Mouse (Mus musculus): Measurements from ENCODE around the gene Fibp. TPM values are rescaled to one million over a fixed set of nuclear protein-coding genes. Genes with fewer than 3 reads are reported as not detected.
"Not testable (repeated sequence)": the region's sequence is repeated elsewhere in the genome, so short reads cannot be mapped to it uniquely, and the experiment has no call there.

Gene Fibp
- total and polyA plus RNA-seq, 3 experiments = 47.1 to 88.3 (median 52.9) TPM

- 0 out of 2 replicates have a peak, but pooled peaks cover 4% of the 10 kb centered on the region for H3K79me2 ChIP-seq (replicated peaks; ENCODE audit: control insufficient read depth, insufficient read depth, low read length)
- peaks cover 2% of the 10 kb centered on the region; the same call in 1 of the 2 replicates for H3K4me1 ChIP-seq (ENCODE audit: control insufficient read depth, insufficient read depth, low read length)
- H3K4me3 ChIP-seq = peak overlapping the region; percentile 61
- H3K36me3 ChIP-seq (ENCODE audit: control insufficient read depth, insufficient read depth, low read length) = peaks cover 12% of the 10 kb centered on the region
- H3K27me3 ChIP-seq (ENCODE audit: control insufficient read depth, insufficient read depth, low read length) = no peaks in the 10 kb centered on the region
- H3K27ac ChIP-seq = peak overlapping the region; percentile 98
- TF ChIP-seq POLR2A (IDR thresholded peaks at IDR 0.05; ENCODE audit: insufficient read depth, low read depth, low read length) = peak; percentile 95
- no peak for TF ChIP-seq CTCF (IDR thresholded peaks at IDR 0.05)
- peak; percentile 96 to 98 for DNase-seq
- intact Hi-C loops (cut with DNase I) = loop anchor here (1.0 to 2.0 kb wide), 2 partner anchors 64 to 100 kb away; partner anchors contain the start of genes AI837181 and Sart1
- H3K9ac ChIP-seq (ENCODE audit: low read depth, low read length) = peak overlapping the region; percentile 66
- under 1% methylated on average over 26 of the region's 26 CpGs for WGBS
Measured at GRCm38 (mm10) chr19:5488878-5489571, 28.6 kb downstream of the Fibp start.

DNA sequence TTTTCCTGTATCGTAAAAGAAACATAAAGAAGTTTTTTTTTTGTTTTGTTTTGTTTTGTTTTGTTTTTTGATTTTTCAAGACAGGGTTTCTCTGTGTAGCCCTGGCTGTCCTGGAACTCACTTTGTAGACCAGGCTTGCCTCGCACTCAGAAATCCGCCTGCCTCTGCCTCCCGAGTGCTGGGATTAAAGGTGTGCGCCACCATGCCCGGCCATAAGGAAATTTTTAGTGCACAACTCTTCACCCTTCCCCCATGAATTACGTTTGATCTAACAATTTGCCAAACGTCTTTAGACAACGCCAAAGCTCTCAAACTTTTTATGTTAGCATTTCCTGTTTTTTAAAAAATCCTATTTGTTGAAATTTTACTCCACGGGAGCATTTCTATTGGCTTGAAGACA, 29.3 kb downstream of the Fibp start:
- Histone ChIP-seq H3K36me3 (ENCODE audit: control insufficient read depth, insufficient read depth, low read length) (peaks cover 14% of the 10 kb centered on the region), H3K27ac (peak overlapping the region; percentile 98), H3K4me3 (peak overlapping the region; percentile 61)
- H3K27me3 ChIP-seq (ENCODE audit: control insufficient read depth, insufficient read depth, low read length); H3K9ac ChIP-seq (ENCODE audit: low read depth, low read length); H3K79me2 ChIP-seq (replicated peaks; ENCODE audit: control insufficient read depth, insufficient read depth, low read length); H3K4me1 ChIP-seq (ENCODE audit: control insufficient read depth, insufficient read depth, low read length): not testable (repeated sequence)
- intact Hi-C loops (cut with DNase I) = loop anchor here (2.0 kb wide), 2 partner anchors 21 to 101 kb away; partner anchors contain the start of genes Sart1 and Snx32
- WGBS = 27% methylated on average over 10 of the region's 10 CpGs
- DNase-seq = peak in 1 of 2 experiments; percentile 21

DNA sequence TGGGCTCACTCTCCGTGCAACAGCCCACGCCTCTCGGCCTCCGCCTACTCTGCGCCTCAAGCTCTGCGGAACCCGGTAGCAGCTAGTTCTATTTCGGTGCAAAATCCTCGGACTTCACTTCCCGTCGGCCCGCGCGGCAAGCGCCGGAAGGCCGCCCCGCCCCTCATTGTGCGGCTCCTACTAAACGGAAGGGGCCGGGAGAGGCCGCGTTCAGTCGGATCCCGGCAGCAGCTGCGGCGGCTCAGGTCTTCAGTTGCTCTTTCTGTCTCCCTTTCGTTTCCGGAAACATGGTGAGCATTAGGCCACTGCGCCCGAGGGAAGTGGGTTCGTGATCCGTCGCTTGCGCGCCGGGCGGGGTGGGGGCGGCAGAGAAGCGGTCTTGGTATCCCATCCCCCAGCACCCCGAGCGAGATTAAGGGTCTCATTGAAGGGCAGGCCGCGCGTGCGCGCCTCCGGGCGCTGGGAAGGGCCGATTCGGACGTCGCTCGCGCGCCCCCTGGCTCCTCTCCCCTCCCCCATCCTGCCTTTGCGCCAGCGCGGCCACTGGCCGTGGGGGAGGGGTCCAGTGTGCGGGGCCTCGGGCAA, 30.0 kb downstream of the Fibp start, which contains the start of gene Cfl1:
Gene Cfl1, plus strand, starts transcription at position 143 of the 585 bp plus-strand sequence.
- H3K79me2 ChIP-seq (replicated peaks; ENCODE audit: control insufficient read depth, insufficient read depth, low read length) = 0 out of 2 replicates have a peak, but pooled peaks cover 5% of the 10 kb centered on the region
- peak within 1 kb of the TSS; percentile 91 for H3K4me3 ChIP-seq
- peak; percentile 98 for TF ChIP-seq POLR2A (IDR thresholded peaks at IDR 0.05; ENCODE audit: insufficient read depth, low read depth, low read length)
- peak; percentile 73 for TF ChIP-seq EP300 (IDR thresholded peaks at IDR 0.05; ENCODE audit: insufficient read depth, low read depth, low read length)
- no peak for TF ChIP-seq CTCF (IDR thresholded peaks at IDR 0.05)
- DNase-seq = peak; percentile 96 to 98
- no peaks in the 10 kb centered on the region for H3K27me3 ChIP-seq (ENCODE audit: control insufficient read depth, insufficient read depth, low read length)
- H3K4me1 ChIP-seq (ENCODE audit: control insufficient read depth, insufficient read depth, low read length) = peaks cover 2% of the 10 kb centered on the region; the same call in 1 of the 2 replicates
- peak within 1 kb of the TSS; percentile 98 for H3K27ac ChIP-seq
- H3K9ac ChIP-seq (ENCODE audit: low read depth, low read length) = peak within 1 kb of the TSS; percentile 88
- peaks cover 14% of the 10 kb centered on the region for H3K36me3 ChIP-seq (ENCODE audit: control insufficient read depth, insufficient read depth, low read length)
- intact Hi-C loops (cut with DNase I) = loop anchor here (2.0 kb wide), 1 partner anchor 20 kb away; the partner anchor contains the start of gene Snx32
- under 1% methylated on average over 62 of the region's 62 CpGs for WGBS

GRCm38 (mm10) chr19:5490898-5491708, 30.7 kb downstream of the Fibp start:
- Histone ChIP-seq H3K4me3 (peak overlapping the region; percentile 91), H3K27ac (peak overlapping the region; percentile 98), H3K9ac (ENCODE audit: low read depth, low read length) (peak overlapping the region; percentile 88), H3K4me1 (ENCODE audit: control insufficient read depth, insufficient read depth, low read length) (peaks cover 2% of the 10 kb centered on the region; the same call in 1 of the 2 replicates), H3K79me2 (replicated peaks; ENCODE audit: control insufficient read depth, insufficient read depth, low read length) (0 out of 2 replicates have a peak, but pooled peaks cover 5% of the 10 kb centered on the region), H3K36me3 (ENCODE audit: control insufficient read depth, insufficient read depth, low read length) (peaks cover 14% of the 10 kb centered on the region), H3K27me3 (ENCODE audit: control insufficient read depth, insufficient read depth, low read length) (no peaks in the 10 kb centered on the region)
- under 1% methylated on average over 59 of the region's 59 CpGs for WGBS
- TF ChIP-seq EP300 (IDR thresholded peaks at IDR 0.05; ENCODE audit: insufficient read depth, low read depth, low read length) (peak; percentile 43; the same call in 1 of the 2 replicates), CTCF (IDR thresholded peaks at IDR 0.05) (no peak), POLR2A (IDR thresholded peaks at IDR 0.05; ENCODE audit: insufficient read depth, low read depth, low read length) (peak; percentile 94)
- peak; percentile 91 to 93 for DNase-seq
- intact Hi-C loops (cut with DNase I) = loop anchor here (2.0 kb wide), 1 partner anchor 20 kb away; the partner anchor contains the start of gene Snx32

DNA sequence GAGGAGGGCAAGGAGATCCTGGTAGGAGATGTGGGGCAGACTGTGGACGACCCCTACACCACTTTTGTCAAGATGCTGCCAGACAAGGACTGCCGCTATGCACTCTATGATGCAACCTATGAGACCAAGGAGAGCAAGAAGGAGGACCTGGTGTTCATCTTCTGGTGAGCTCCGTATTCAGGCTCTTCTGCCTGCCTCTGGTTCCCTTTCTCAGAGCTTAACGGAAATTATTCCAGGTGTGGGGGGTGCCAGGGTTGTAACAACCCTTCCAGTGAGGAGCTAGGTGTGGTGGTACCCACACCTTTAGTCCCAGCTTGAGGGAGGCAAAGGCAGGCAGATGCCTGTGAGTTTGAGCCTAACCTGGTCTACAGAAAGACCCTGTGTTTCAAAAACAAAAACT, 32.2 kb downstream of the Fibp start:
- Histone ChIP-seq H3K79me2 (replicated peaks; ENCODE audit: control insufficient read depth, insufficient read depth, low read length) (0 out of 2 replicates have a peak, but pooled peaks cover 5% of the 10 kb centered on the region), H3K27ac (no peak overlapping the region), H3K4me1 (ENCODE audit: control insufficient read depth, insufficient read depth, low read length) (no peaks in the 10 kb centered on the region; the same call in 1 of the 2 replicates), H3K36me3 (ENCODE audit: control insufficient read depth, insufficient read depth, low read length) (peaks cover 14% of the 10 kb centered on the region), H3K27me3 (ENCODE audit: control insufficient read depth, insufficient read depth, low read length) (no peaks in the 10 kb centered on the region), H3K4me3 (no peak overlapping the region), H3K9ac (ENCODE audit: low read depth, low read length) (no peak overlapping the region)
- WGBS = 58% methylated on average over 4 of the region's 4 CpGs
- peak in 1 of 2 experiments; percentile 18 for DNase-seq
- TF ChIP-seq POLR2A (IDR thresholded peaks at IDR 0.05; ENCODE audit: insufficient read depth, low read depth, low read length) (no peak), EP300 (IDR thresholded peaks at IDR 0.05; ENCODE audit: insufficient read depth, low read depth, low read length) (no peak), CTCF (IDR thresholded peaks at IDR 0.05) (no peak)
- intact Hi-C loops (cut with DNase I) = no loop called here

GRCm38 (mm10) chr19:5493301-5493721, 32.9 kb downstream of the Fibp start:
- H3K4me1 ChIP-seq (ENCODE audit: control insufficient read depth, insufficient read depth, low read length); H3K27me3 ChIP-seq (ENCODE audit: control insufficient read depth, insufficient read depth, low read length); H3K9ac ChIP-seq (ENCODE audit: low read depth, low read length); H3K79me2 ChIP-seq (replicated peaks; ENCODE audit: control insufficient read depth, insufficient read depth, low read length); H3K27ac ChIP-seq; H3K4me3 ChIP-seq; intact Hi-C loops (cut with DNase I): not testable (repeated sequence)
- peak in 1 of 2 experiments; percentile 20 for DNase-seq
- WGBS = 46% methylated on average over 9 of the region's 9 CpGs
- H3K36me3 ChIP-seq (ENCODE audit: control insufficient read depth, insufficient read depth, low read length) = peaks cover 14% of the 10 kb centered on the region

All from heart, adult 2 months (tissue).